Comparison of ENCODE assay signal across 8 mouse cellular contexts in genomic region chr2:160731117-160731838, GRCm38 (mm10). TPM values are rescaled to one million over a fixed set of nuclear protein-coding genes. Genes with fewer than 3 reads are reported as not detected.
DNase-seq lines count a peak whose midpoint lies in the region; ATAC-seq and TF ChIP-seq lines count a peak whose summit lies in the region.

TSS of gene Plcg1 (plus strand) at chr2:160731300.

- intact Hi-C loops in heart, postnatal 10 days (cut with DNase I): loop anchor here (2.0 to 5.0 kb wide), 2 partner anchors 61 to 156 kb away; no protein-coding TSS in a partner anchor

- WGBS in forebrain, embryonic 13.5 days: 1% methylated on average over 64 of the region's 99 CpGs
- WGBS in neural tube, embryonic 15.5 days: 1% methylated on average over 75 of the region's 99 CpGs

- H3K36me3 ChIP-seq in E14TG2a.4 (ENCODE audit: insufficient read depth, low read length): peaks cover 23% of the 10 kb centered on the region
- peaks cover 26% of the 10 kb centered on the region for H3K36me3 ChIP-seq in forebrain, embryonic 13.5 days (ENCODE audit: poor library complexity, severe bottlenecking)
- H3K36me3 ChIP-seq in neural tube, embryonic 15.5 days: peaks cover 9% of the 10 kb centered on the region

- peak within 1 kb of the TSS; percentile 96 for H3K27ac ChIP-seq in forebrain, embryonic 13.5 days
- peak within 1 kb of the TSS; percentile 99 for H3K27ac ChIP-seq in neural tube, embryonic 15.5 days (replicated peaks)

- peak within 1 kb of the TSS; percentile 88 for H3K4me2 ChIP-seq in forebrain, embryonic 13.5 days
- peak within 1 kb of the TSS; percentile 94 for H3K4me2 ChIP-seq in neural tube, embryonic 15.5 days

- peak; percentile 83 for DNase-seq in c-Kit-positive CD71-positive TER-119-positive erythroid progenitor cells, embryonic 14.5 days (ENCODE audit: low spot score)
- DNase-seq in heart, postnatal 10 days: peak; percentile 95 to 96
- DNase-seq in layer of hippocampus, adult 11-12 months (ENCODE audit: low spot score): peak; percentile 95
- peak; percentile 94 to 95 for DNase-seq in lung, adult 18-20 months
- peak; percentile 95 for DNase-seq in testis, postnatal 14 days (ENCODE audit: low spot score)

- no peaks in the 10 kb centered on the region for H3K9me3 ChIP-seq in E14TG2a.4 (ENCODE audit: low read length)
- H3K9me3 ChIP-seq in forebrain, embryonic 13.5 days (replicated peaks): no peaks in the 10 kb centered on the region
- no peaks in the 10 kb centered on the region for H3K9me3 ChIP-seq in neural tube, embryonic 15.5 days (replicated peaks)

- H3K4me3 ChIP-seq in E14TG2a.4 (replicated peaks; ENCODE audit: low read length): peak within 1 kb of the TSS; percentile 95
- H3K4me3 ChIP-seq in forebrain, embryonic 13.5 days: peak within 1 kb of the TSS; percentile 89
- H3K4me3 ChIP-seq in neural tube, embryonic 15.5 days (replicated peaks): peak within 1 kb of the TSS; percentile 84

- no peak for TF ChIP-seq CTCF in E14TG2a.4 (conservative IDR thresholded peaks at IDR 0.05; ENCODE audit: low read length)

- peak; percentile 95 for ATAC-seq in forebrain, embryonic 13.5 days
- peak; percentile 95 for ATAC-seq in neural tube, embryonic 15.5 days (ENCODE audit: low FRiP score)

- H3K4me1 ChIP-seq in E14TG2a.4 (replicated peaks; ENCODE audit: low read depth, low read length): peaks cover 55% of the 10 kb centered on the region
- H3K4me1 ChIP-seq in forebrain, embryonic 13.5 days: peaks cover 57% of the 10 kb centered on the region
- peaks cover 54% of the 10 kb centered on the region for H3K4me1 ChIP-seq in neural tube, embryonic 15.5 days

- H3K9ac ChIP-seq in forebrain, embryonic 13.5 days: peak within 1 kb of the TSS; percentile 100
- peak within 1 kb of the TSS; percentile 100 for H3K9ac ChIP-seq in neural tube, embryonic 15.5 days (replicated peaks)

- peaks cover 10% of the 10 kb centered on the region; the same call in 1 of the 2 replicates for H3K27me3 ChIP-seq in E14TG2a.4 (ENCODE audit: insufficient read depth, low read length)
- no peaks in the 10 kb centered on the region for H3K27me3 ChIP-seq in forebrain, embryonic 13.5 days
- no peaks in the 10 kb centered on the region for H3K27me3 ChIP-seq in neural tube, embryonic 15.5 days (replicated peaks)

RNA-seq across cellular contexts. Expression of gene Plcg1, which starts in this region (rescaled TPM):
- polyA plus RNA-seq in forebrain, embryonic 13.5 days (2015; fragmentation: Nextera tagmentation; extraction: Ambion mirVana): 66.8 and 70.1 TPM in 2 replicates
- total RNA-seq in heart, postnatal 10 days (2021): 10 to 100 TPM; 97.2 to 99.0 TPM
- 47.2 and 49.5 TPM in 2 replicates for polyA plus RNA-seq in neural tube, embryonic 15.5 days (2015; fragmentation: Nextera tagmentation; extraction: Ambion mirVana)

Comparison
In these comparisons a context has a peak if more than half of its experiments do, and no peak if none do; other contexts are left out.
1. Peak in every context shown above with its lines: DNase-seq, ATAC-seq, H3K4me3 ChIP-seq and H3K27ac ChIP-seq.